Mouse (Mus musculus): Measurements from ENCODE around the gene Plaur.

DNA sequence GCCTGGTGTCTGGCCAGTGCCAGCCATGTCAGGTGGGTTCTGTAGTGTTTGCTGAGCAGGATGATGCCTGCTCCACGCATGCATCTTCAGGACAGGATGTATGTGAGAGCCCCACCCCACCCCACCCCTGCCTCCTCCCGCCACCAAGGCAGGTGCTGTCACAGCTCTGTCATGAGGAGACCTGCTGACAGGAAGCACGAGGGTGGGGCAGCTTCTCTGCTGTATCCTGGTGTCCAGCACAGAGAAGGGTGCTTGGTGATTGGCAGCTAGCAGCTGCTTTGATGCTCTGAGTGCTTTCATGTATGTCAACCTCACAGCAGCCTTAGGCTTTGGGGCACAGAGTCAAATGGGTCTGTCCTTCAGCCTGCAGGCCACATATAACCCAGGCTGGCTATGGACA is 48.7 kb upstream of the Plaur start:
- TF ChIP-seq CTCF (IDR thresholded peaks at IDR 0.05; ENCODE audit: borderline replicate concordance, insufficient read depth, low read depth, low read length) (no peak), POLR2A (IDR thresholded peaks at IDR 0.05; ENCODE audit: borderline replicate concordance, insufficient read depth, low read length) (no peak)
